In the genomic region with DNA sequence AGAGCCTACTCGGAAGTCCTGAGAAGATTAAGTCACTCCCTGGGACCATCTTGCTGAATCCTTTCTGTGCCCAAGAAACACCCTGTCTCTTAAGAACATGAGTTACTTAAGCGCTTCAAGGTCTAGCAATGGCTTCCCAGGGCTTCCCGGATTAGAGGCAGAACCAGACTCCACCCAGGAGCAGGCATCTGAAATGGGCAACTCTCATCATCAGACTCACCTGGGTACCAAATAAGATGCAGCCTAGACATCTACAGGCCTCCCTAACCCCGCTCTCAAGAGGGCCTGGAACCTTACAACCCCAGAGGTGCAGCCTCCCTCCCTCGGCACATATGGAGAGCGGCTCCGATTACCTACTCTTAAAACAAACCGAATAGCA, we compare ENCODE assay signal across 9 mouse cellular contexts. TPM values are rescaled to one million over a fixed set of nuclear protein-coding genes. Genes with fewer than 3 reads are reported as not detected.
A peak's percentile ranks its signal among the peaks of the same experiment; 100 is the strongest.
DNase-seq lines count a peak whose midpoint lies in the region; ATAC-seq and TF ChIP-seq lines count a peak whose summit lies in the region.
"Had no signal": no experiment of that assay in that cellular context is flagged by ENCODE, and none has a peak within 500 bp of the region (broad histone marks: within the 10 kb centered on the region; RNA-seq: fewer than 3 reads in every experiment).

No protein-coding gene starts in this region.

- TF ChIP-seq CTCF in thymus, adult 2 months (IDR thresholded peaks at IDR 0.05; ENCODE audit: borderline replicate concordance, control insufficient read depth, extremely low read depth, insufficient read depth, low read length, poor library complexity), result no peak
- TF ChIP-seq CTCF in stomach, postnatal 0 days (IDR thresholded peaks at IDR 0.05; ENCODE audit: low read depth), result no peak

- peak overlapping the region; percentile 91 for H3K27ac ChIP-seq in thymus, adult 2 months (ENCODE audit: control insufficient read depth, insufficient read depth, low read length)
- H3K27ac ChIP-seq in liver, embryonic 12.5 days, result peak overlapping the region; percentile 96
- peak overlapping the region; percentile 13 for H3K27ac ChIP-seq in stomach, postnatal 0 days (replicated peaks)

- DNase-seq in thymus, adult 2 months, result no peak
- no peak for DNase-seq in thymus, postnatal 36 days
- DNase-seq in stomach, postnatal 0 days (ENCODE audit: low spot score), result no peak
- no peak for DNase-seq in embryo, embryonic 10 days (ENCODE audit: low spot score)
- DNase-seq in right cerebral cortex, adult 2 months (ENCODE audit: low spot score in 2 of 2), result no peak

- peak overlapping the region; percentile 92 for H3K9ac ChIP-seq in liver, embryonic 12.5 days
- peak overlapping the region; percentile 92 for H3K9ac ChIP-seq in stomach, postnatal 0 days (ENCODE audit: low read length)

- H3K4me2 ChIP-seq in liver, embryonic 12.5 days, result peak overlapping the region; percentile 100
- H3K4me2 ChIP-seq in stomach, postnatal 0 days (replicated peaks; ENCODE audit: low read depth), result peak overlapping the region; percentile 76

- TF ChIP-seq POLR2A in thymus, adult 2 months (IDR thresholded peaks at IDR 0.05; ENCODE audit: control insufficient read depth, extremely low read depth, insufficient read depth, low read length, poor library complexity), result no peak

- H3K4me3 ChIP-seq in erythroblast, embryonic 14.5 days (replicated peaks), result peak overlapping the region; percentile 76
- H3K4me3 ChIP-seq in thymus, adult 2 months (ENCODE audit: control insufficient read depth, insufficient read depth, low read length), result peak overlapping the region; percentile 79
- peak overlapping the region; percentile 75 for H3K4me3 ChIP-seq in liver, embryonic 12.5 days
- H3K4me3 ChIP-seq in stomach, postnatal 0 days (ENCODE audit: low read depth, low read length), result peak overlapping the region; percentile 86

- H3K4me1 ChIP-seq in erythroblast, embryonic 14.5 days (ENCODE audit: control insufficient read depth), result peaks cover 93% of the 10 kb centered on the region
- peaks cover 41% of the 10 kb centered on the region for H3K4me1 ChIP-seq in thymus, adult 2 months (replicated peaks; ENCODE audit: control insufficient read depth, insufficient read depth, low read length)
- peaks cover 81% of the 10 kb centered on the region for H3K4me1 ChIP-seq in liver, embryonic 12.5 days
- H3K4me1 ChIP-seq in stomach, postnatal 0 days (replicated peaks; ENCODE audit: control insufficient read depth, insufficient read depth), result 0 out of 2 replicates have a peak, but pooled peaks cover 2% of the 10 kb centered on the region

- peaks cover 23% of the 10 kb centered on the region for H3K36me3 ChIP-seq in erythroblast, embryonic 14.5 days (ENCODE audit: control insufficient read depth)
- no peaks in the 10 kb centered on the region for H3K36me3 ChIP-seq in thymus, adult 2 months (ENCODE audit: control insufficient read depth, insufficient read depth, low read length)
- H3K36me3 ChIP-seq in liver, embryonic 12.5 days, result no peaks in the 10 kb centered on the region
- H3K36me3 ChIP-seq in stomach, postnatal 0 days (ENCODE audit: control insufficient read depth, insufficient read depth, low read length), result no peaks in the 10 kb centered on the region

- 44% methylated on average over 8 of the region's 8 CpGs for WGBS in thymus, adult 2 months
- 34% methylated on average over 8 of the region's 8 CpGs for WGBS in liver, embryonic 12.5 days (ENCODE audit: insufficient replicate concordance)
- 19% methylated on average over 8 of the region's 8 CpGs for WGBS in stomach, postnatal 0 days

- no peaks in the 10 kb centered on the region for H3K27me3 ChIP-seq in erythroblast, embryonic 14.5 days (ENCODE audit: control insufficient read depth)
- H3K27me3 ChIP-seq in thymus, adult 2 months (ENCODE audit: control insufficient read depth, insufficient read depth, low read length), result no peaks in the 10 kb centered on the region
- no peaks in the 10 kb centered on the region for H3K27me3 ChIP-seq in liver, embryonic 12.5 days (replicated peaks)
- no peaks in the 10 kb centered on the region for H3K27me3 ChIP-seq in stomach, postnatal 0 days (ENCODE audit: control insufficient read depth, insufficient read depth, low read length)

- no peak for ATAC-seq in erythroblast, adult 5-6 weeks (replicated peaks; ENCODE audit: low FRiP score, poor library complexity, severe bottlenecking)
- ATAC-seq in liver, embryonic 12.5 days, result no peak
- ATAC-seq in stomach, postnatal 0 days (ENCODE audit: low FRiP score, low TSS enrichment), result no peak

- H3K9me3 ChIP-seq in erythroblast, embryonic 14.5 days (ENCODE audit: control insufficient read depth, low read length), result no peaks in the 10 kb centered on the region
- H3K9me3 ChIP-seq in liver, embryonic 12.5 days (replicated peaks), result no peaks in the 10 kb centered on the region
- H3K9me3 ChIP-seq in stomach, postnatal 0 days (ENCODE audit: control insufficient read depth, low read length), result no peaks in the 10 kb centered on the region

- TF ChIP-seq EP300 in stomach, postnatal 0 days (optimal IDR thresholded peaks at IDR 0.05), result no peak

RNA-seq across cellular contexts. Expression of gene Klf13, which starts 2.9 kb away (rescaled TPM):
- polyA plus RNA-seq in erythroblast, embryonic 14.5 days (2012), result 8.8 and 11.3 TPM in 2 replicates
- total RNA-seq in erythroblast, adult 5-6 weeks (2015; ENCODE audit: low replicate concordance), result 29.4 and 32.6 TPM in 2 replicates
- 16.7 and 36.9 TPM in 2 replicates for total RNA-seq in erythroblast, adult 5-6 weeks (2017; ENCODE audit: low replicate concordance)
- polyA plus RNA-seq in thymus, adult 2 months (2012; rRNA removed), result 172 and 234 TPM in 2 replicates
- 17.7 and 20.8 TPM in 2 replicates for polyA plus RNA-seq in liver, embryonic 12.5 days (2016; fragmentation: Nextera tagmentation; extraction: Ambion mirVana)
- polyA plus RNA-seq in stomach, postnatal 0 days (2015; fragmentation: Nextera tagmentation; extraction: Ambion mirVana), result 25.0 and 26.9 TPM in 2 replicates

RNA-seq across cellular contexts. Expression of gene E030018B13Rik, which starts 19.1 kb away (rescaled TPM):
- not detected in 2 replicates for polyA plus RNA-seq in erythroblast, embryonic 14.5 days (2012)
- not detected in 2 replicates for total RNA-seq in erythroblast, adult 5-6 weeks (2015; ENCODE audit: low replicate concordance)
- not detected in 2 replicates for total RNA-seq in erythroblast, adult 5-6 weeks (2017; ENCODE audit: low replicate concordance)
- not detected in 2 replicates for polyA plus RNA-seq in thymus, adult 2 months (2012; rRNA removed)
- not detected in 2 replicates for polyA plus RNA-seq in liver, embryonic 12.5 days (2016; fragmentation: Nextera tagmentation; extraction: Ambion mirVana)
- not detected in 2 replicates for polyA plus RNA-seq in stomach, postnatal 0 days (2015; fragmentation: Nextera tagmentation; extraction: Ambion mirVana)
- total RNA-seq: common myeloid progenitor, adult 5-6 weeks had no signal

Comparison
In these comparisons a context has a peak if more than half of its experiments do, and no peak if none do; other contexts are left out.
1. H3K27ac ChIP-seq: peak in every context shown above with its lines; median percentile 96 in liver, embryonic 12.5 days; 91 in thymus, adult 2 months; 13 in stomach, postnatal 0 days.